Mouse (Mus musculus): ENCODE data around the gene Kif26b.

- TF ChIP-seq CTCF (IDR thresholded peaks at IDR 0.05; ENCODE audit: borderline replicate concordance, control insufficient read depth, extremely low read depth, insufficient read depth, low read length, poor library complexity) (no peak), POLR2A (IDR thresholded peaks at IDR 0.05; ENCODE audit: control insufficient read depth, extremely low read depth, insufficient read depth, low read length, poor library complexity) (no peak)
Measured at GRCm38 (mm10) chr1:178942251-178942963, 413.5 kb downstream of the Kif26b start.
